Mouse (Mus musculus): ENCODE measurements at regions not wholly inside any gene's neighbourhood (a gene's known extent, or its start where the extent isn't known, plus 50 kb on each side); places are given as distances from the start of the nearest gene placed in this dataset.

DNA sequence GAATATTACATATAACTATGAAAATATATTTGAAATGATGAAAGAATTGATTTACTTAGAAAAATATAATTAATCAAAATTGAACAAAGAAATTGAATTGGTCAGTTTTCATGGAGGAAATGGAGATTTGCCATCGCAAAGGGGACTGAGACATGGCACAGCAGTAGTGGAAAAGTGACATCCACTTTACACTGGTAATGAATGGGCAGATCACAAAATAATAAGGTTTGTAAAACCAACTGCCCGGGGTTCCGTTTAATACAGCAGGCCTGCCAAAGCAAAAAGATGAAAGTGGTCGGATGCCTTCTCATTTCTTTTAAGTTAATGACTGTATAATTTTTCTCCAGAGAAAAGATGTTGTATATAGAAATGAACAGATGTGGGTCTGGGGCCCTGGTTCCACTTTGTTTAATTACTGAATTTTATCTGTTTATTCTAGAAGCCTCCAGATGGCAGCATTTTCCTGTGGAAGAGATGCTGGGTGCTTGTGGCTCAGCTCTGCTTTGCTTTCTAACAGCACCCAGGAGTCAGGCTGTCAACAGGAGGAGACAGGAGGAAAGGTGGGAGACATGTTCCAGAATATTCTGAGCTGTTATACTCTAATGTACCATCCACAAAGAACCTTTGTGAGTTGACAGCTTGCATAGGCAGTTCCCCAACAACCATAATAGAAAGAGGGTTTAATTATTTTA is 75.6 kb upstream of the Fbxl17 start:
- peak; percentile 47 to 68 for DNase-seq

DNA sequence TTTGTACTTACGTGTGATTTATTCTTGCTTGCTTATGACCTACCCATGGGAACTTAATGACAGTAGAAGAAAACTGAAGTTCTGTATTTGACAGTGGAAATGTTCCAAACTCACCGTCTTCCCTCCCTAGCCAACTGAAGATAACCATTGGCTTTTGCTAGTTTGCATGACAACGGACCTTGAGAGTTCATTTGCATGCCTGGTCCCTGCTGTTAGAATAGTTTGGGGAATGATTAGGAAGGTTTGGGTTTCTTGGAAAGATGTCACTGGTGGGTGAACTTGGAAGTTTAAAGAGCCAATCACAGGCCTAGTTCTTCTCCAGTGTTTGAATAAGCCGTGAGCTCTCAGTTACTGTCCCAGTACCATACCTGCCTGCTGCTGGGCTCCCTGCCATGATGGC is 83.1 kb upstream of the Fbxl17 start:
- no peak for DNase-seq

DNA sequence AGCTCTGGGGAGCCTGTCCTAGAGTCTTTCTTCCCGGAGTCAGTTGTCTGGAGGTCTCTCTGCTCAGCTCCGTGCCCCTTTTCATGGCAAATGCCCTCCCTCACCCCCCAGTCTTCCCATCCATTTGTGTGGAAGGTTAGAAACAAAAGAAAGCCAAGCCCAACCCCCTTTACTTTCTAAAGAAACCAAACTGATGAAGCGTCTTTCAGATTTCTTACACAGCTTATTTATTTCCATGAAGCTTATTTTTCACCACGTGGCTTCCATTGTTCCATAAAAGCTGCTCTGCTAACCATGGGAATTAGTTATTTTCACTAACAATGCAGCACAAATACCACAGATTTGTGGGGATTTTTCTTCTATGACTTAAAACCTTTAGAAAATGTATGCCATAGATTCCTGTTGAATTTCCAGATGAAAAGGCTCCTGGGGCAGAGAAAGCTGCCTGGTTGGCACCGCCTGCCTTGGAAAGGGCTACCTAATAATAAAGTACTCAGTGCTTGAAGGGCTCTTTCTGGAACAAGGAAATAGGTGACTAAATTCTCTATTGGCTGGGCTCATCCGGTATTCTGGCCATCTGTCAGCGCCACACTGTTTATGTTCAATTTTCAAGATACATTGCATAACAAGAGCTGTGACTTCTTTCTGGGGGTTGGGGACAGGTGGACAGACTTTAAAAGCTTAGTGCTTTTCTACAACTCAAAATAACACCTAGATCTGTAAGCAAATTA is 107.4 kb upstream of the Fbxl17 start:
- peak; percentile 64 to 69 for DNase-seq

DNA sequence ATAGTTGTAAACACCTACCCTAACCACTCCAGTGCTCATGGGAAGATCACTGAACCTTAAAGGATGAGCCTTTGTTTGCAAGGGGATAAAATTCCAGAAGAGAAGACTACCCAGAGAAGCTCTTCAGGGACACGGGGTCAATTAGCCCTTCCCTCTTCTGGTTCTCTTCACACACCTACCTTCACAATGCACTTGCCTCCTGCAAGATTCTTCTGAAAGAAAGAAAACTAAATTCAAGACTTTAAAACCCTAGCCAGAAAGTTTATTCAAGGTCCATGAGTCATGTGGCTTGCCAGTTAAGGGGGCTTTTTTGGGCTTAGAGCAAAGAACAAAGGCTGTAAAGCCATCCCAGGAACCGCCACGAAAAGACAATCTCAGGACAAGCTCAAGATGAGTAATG is 122.9 kb upstream of the Fbxl17 start:
- no peak for DNase-seq

DNA sequence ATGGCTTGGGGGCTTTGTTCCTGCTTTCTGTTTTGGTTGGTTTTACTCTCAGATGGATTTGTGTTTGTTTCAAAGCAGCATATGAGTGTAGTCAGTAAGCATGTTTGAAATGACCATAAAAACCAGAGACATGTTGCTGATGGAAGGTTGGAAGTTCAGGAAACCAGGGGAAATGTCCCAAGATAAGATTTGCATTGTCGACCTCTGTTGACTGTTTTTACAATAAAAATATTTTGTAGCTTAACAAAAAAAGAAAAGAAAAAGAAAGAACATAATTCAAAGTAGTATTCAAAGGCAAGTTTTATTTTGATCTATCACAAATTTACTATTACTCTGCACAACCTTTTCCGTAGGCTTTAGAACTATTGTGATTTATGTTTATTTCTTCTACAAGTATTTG is 137.8 kb upstream of the Fbxl17 start:
- no peak for DNase-seq

DNA sequence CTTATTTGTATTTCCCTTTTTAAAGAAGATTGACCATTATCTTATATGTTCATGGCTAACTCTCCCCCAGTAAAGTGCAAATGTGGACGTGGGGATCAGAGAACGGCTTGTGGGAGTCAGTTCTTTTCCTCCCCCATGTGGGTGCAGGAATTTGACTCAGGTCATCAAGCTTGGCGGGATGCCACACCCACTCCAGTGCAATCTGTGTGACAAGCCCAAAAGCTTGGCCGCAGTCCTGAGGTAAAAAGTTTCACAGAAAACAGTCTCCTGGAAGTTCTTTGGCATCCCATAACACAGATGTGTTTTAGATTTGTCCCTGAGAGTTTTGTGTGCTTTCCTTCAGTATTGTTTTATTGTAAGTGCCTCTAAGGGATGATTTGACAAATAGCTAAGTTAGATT is 144.6 kb upstream of the Fbxl17 start:
- DNase-seq: peak; percentile 24 to 55

DNA sequence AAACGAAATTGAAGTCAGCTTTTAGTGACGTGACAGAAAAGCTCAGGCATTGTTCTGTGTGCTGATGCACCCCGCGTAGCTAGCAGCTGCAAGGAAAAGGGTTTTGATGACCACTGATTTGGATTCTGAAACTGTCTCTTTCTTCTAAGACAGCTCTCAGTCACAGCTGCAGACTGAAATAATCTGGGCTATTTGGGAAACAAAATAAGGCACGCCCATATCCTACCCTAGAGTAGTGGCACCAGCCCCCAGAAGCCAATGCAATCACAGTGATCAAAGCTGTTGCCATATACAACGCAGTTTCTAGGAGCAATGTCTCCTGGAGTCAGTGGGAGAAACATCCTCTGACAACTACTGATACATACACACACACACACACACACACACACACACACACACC is 157.9 kb upstream of the Fbxl17 start:
- no peak for DNase-seq

DNA sequence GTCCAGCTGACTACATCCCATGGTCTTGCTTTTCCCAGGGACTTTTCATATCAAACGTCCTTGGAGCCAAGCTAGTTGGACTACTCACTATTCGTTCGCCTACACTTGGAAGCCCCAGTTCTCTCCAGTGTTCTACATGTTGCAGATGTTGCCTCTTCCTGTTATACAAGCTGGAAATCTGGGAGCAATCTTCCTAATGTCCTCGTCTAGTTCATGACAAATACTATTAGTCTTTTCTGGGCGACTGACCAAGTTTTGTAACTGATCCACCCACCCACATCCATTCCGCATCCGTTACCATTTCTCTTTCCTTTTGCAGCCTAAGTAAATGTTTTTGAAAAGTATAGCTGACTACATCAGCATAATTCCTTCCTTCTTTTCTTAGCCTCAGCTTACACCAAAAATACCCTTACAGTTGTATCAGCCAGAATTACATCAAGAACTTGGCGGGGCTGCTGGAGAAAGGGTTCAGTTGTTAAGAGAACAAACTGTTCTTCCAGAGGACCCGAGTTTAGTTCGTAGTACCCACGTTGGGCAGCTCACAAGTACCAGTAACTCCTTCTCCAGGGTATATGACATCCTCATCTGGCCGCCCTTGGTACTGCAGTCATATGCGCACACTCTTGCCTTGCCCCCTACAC is 161.1 kb upstream of the Fbxl17 start:
- DNase-seq: no peak

DNA sequence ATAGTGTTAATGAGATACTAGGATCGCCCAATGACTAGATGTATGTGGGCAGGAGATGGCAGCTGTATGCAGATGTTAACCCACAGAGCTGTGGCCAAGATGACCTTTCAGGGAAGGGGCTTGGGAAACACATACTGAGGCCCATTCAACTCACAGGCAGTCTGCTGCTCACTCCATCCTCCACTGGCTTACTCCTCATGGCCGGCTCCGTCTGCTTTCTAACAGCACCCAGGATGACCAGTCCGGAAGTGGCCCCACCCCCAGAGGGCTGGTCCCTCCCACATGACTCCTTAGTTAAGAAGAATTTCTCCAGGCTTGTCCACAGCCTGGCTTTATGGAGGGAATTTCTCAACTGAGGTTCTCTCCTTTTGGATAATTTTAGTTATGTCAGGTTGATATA is 161.8 kb upstream of the Fbxl17 start:
- no peak for DNase-seq

DNA sequence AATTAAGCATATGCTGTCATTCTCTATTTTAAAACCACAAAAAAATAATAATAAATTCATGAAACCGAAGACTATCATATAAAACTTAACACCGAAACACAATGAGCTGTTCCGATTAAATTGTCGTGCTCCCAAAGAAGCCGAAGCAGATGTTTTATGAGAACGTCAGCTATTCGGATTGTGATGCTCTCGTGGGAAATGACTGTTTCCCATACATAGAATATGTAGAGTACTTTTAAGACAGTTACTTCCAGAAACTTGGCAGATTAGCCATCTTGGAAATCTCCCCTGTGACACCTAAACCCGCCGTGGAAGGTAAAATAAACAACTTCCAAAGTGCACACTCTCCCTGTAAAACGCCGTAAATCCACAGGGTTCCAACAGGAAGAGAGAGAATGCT is 162.4 kb upstream of the Fbxl17 start:
- DNase-seq: no peak

DNA sequence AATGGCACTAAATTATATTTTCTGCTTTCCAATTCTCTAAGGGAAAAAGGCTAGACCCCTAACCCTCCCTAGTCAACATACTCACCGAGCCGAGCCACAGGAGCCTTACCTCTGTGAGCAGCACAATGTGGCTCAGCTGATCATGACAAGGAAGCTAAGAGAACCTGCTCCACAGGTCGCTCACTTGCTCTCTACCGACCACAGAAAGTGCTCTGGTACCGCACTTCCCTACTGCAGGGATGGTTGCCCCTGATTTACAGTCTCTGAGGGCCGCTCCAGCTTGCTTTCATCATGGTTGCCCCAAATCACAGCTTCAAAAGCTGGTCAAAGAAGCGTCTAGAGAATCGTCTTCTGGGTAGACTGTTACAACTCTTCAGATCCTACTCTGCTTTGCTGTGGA is 177.0 kb upstream of the Fbxl17 start:
- no peak for DNase-seq

DNA sequence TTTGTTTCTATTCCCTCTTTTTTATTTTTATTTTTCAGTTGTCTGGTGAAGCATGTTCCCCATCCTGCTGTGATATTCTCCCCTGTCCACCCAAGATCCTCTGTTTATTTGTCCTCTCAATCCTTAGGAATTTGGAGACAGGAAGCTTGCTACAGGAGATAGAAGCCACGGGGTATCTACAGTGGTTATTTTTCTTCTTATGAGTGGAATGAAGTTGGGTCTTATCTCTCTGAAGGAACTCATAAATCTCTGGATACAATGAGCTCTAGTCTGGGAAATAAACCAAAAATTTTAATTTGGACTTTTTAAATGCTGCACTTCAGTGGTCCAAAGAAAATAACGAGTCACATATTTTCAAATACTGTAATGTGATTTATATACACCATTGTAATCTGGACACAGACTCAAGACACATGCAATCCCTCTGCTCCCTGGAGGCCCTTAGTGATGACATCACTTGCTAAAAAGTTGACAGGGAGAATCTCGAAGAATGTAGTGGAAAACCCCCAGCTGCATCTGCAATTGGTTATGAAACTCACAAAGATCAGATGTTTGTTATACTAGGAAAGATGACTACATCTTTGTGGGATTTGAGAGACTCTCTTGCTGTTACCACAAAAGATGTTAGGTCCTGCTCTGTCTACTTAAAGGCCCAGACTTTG is 178.3 kb upstream of the Fbxl17 start:
- DNase-seq: no peak

DNA sequence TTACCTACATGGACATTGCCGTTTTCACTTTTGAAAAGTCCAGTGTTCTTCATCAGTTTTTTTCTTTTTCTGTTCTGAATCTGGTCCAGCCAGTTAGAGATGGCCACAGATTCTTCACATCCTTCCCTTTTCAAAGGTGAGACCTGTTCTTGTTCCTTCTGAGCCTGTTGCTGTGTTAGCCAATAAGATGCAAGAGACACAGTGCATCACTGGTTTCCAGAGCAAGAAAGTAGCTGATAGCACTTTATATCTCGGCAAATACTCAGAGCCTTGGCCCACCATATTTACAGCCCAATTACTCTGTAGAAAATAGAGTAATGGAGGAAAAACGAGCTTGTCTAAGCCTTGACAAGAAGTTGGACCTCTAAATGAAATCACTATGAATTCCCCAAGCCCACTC is 180.7 kb upstream of the Fbxl17 start:
- no peak for DNase-seq

DNA sequence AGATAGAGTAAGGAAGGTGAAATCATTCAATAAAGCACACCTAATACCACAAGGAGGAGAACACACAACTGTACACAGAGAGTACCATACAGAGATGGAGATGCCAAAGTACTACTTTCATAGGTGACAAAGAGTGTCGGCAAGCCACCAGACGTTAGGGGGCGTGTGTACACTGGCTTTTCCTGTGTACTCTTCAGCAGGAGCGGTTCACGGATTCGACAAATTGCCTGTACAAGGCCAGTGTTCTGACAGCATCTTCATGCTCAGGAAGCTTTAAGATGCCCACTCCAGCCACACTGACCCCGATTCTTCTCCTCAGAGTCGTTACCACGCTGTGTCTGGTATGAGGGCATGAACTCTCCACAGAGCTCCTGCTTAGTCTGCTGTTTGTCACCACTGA is 179.5 kb upstream of the Fer start:
- DNase-seq: peak in 1 of 2 experiments; percentile 49

DNA sequence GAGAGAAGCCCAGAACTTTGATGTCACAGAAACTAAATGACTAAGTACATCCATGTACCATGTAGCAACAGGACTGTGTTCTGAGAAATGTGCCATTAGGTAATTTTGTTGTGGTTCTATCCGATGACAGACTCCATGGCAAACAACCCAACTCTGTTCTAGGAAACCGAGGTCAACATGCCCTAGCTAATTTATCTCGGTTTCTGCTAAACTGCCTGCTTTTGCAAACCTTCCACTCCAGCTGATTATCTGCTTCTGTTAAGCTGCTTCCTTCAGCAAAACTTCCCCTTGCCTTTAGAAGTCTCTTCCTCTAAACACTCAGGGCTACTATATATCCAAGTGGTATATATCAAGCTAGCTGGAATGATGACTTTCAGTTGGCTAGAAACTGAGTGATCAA is 178.8 kb upstream of the Fer start:
- DNase-seq: no peak

DNA sequence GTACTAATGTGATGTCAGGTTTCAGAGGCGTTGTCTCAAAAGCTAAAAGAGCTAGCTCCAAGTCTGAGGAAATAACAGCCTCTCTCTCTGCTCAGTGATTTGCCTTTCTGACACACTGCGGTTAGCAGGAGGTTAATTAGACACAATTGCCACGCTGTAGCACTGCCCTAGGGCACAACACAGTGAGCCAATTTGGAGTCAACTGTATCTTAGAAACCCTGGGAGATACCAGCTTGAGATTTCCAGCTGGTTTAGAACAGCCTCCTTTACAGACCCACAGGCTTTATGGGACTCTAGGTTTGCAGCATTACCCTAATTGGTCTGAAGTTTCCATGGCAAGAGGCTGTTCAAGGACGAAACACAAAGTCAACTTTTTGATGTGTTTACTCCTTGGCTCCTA is 176.9 kb upstream of the Fer start:
- DNase-seq: no peak

DNA sequence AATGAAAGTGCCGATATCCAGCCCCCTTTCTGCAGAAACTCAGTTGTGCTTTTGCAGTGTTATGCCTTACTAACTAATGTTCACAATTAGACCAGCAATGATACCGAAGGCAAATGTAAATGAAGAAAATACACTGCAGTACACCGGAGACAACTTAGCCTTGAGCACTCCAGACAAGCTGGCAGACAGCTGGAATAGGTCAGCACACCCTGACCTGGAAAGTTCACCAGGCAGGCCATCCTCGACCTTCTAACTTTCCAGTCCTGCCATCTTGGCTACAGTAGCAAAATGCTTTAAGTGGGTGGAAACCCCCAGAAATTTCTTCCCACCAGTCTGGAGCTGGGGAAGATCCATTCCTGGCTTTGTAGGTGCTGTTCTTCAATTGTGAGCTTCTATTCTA is 176.5 kb upstream of the Fer start:
- no peak for DNase-seq

DNA sequence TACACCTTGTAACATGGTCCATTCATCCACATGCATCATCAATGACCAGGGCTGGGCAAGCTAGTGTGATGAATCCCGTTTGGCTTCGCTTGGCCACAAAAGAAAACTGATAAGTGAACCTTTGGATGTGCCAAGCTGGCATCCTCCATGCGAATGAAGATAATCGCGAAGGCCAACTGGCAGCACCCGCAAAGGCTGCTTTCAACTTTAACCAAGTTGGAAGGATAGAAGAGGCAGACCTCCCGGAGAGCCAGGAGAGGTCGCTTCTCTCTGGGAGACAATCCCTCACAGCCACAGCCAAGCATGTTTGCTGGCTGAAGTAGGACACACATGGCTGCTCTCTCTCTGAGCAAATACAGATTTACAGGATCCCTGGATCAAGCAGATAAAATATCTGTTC is 173.6 kb upstream of the Fer start:
- peak in 1 of 2 experiments; percentile 17 for DNase-seq

DNA sequence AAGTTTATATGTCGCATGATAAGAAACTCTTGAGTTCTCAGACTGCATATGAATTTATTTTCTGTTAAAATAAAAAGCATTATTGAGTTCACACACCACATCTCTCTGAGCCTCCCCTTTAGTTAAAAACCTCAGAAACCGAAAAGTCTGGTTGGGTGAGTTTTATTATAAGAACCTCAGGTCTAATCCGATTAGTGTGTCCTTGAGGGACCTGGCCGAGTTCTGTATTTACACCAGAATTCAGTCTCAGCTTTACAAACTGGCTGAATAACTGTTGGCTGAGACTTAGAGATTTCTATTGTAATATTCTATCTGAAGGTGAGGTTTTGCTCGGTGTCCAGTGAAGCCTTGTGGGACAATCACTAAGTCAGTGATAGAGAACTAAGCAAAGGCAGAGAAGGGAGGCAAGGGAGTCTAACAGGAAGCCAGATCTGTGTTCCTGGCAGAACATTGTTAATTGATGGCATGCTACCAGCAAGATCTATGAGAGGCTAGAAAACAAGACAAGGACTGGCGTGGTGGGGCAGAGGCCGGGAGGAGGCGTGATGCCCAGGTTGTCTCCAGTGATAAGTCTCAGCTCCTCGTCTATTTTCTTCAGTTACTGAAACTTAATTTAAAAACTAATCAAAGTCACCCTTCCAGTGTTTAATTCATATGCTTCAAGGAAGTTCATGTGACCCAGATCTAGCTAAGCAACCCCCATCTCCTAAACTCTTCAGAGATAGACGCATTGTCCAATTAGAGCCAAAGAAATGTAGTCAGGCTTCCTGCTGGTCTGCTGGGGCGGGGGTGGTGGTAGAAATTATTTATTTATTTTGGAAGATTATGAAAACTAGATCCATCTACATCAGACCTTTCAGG is 171.8 kb upstream of the Fer start:
- no peak for DNase-seq

DNA sequence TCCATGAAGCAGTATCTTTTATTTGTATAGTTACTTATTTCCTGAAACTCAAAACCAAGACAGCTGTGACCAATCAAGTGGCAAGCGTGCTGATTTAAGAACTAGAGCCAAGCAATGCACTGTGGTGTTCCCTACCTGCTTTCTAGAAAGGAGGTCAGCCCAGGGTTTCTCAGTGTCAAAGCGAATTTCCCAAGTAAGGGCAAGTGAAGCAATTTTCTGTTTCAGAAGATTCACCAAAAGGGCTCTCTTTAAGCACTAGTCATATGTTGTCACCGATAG is 171.2 kb upstream of the Fer start:
- peak; percentile 14 to 25 for DNase-seq

DNA sequence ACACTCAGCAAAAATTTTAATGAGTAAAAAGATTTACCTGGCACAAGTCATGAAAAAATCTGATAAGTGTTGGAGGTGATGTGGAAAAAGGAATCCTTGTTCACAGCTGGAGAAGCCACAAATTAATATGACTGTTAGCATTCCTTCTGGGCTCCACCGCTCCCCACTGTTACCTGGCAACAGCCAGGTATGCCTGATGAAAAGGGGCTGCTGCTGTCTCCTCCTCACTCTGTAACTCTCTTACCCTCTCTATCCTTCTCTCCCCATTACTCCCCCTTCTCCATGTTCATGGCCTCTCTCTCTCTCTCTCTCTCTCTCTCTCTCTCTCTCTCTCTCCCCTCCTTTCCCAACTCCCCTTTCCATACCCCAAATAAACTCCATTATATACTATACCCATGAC is 169.6 kb upstream of the Fer start:
- DNase-seq: no peak

DNA sequence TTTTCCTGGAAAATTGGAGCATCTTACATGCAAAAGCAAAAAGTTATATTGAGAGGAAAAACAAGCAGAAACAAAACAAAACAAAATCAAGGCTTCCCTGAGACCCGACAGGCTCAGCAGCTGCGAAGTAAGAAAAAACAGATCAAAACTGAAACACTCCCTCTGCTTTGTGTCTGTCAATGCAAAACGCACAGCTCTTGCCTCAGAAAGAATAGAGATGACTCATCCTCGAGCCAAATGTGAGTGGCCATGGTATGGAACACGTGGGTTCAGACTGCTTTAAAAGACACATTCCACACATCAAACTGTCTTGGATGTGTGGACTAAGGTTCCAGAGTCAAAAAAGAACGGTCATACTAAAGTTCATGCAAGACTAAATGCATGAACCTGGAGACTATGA is 163.3 kb upstream of the Fer start:
- no peak for DNase-seq

DNA sequence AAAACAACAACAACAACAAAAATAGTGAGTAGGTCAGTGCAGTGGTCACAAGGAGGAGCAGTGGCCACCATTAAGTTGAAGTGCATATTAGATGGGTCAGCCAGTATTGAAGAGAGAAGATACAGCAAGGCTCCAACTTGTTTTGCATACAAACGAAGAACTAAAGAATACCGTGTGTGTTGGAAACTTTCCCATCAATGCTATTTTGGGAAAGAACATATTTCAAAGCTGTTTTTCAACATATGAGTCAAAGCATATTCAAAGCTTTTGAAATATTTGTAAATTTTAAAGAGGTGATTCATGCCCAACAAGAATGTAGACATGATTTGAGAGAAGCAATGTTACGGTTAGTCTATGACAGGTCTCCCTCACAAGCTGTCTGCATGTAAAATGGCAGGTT is 157.9 kb upstream of the Fer start:
- no peak for DNase-seq
